Comparison of ENCODE assay signal across 8 mouse cellular contexts in the genomic region with DNA sequence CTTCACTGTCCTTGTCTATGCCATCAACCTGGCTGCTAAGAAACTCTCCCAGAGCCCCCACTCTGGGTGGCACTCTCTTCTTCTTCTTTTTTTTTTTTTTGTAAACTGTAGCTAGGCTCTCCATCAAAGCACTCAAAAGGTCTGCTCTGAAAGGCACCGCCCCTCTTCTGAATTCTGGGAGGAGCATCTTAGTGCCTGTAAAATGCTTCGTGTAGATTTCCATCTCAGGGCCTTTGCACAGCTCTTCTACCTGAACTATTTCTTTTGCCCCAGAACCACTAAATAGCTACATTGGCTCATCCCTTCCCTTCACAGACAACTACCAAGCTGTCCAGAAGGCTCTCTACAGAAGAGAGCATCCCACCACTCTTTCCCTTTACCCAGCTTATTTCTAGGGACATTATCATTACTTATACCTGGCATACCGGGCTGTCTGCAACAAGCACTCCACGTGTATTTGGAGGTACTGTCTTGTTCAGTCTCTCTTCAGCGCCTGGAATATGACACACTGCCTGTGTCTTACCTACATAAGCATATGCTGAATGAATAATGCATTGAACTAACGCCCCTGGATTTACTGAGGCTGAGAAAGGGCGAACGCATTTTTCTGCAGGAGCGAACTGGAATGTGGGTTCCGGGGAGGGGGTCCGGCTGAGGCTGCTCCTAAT. TPM values are rescaled to one million over a fixed set of nuclear protein-coding genes. Genes with fewer than 3 reads are reported as not detected.
DNase-seq lines count a peak whose midpoint lies in the region; ATAC-seq and TF ChIP-seq lines count a peak whose summit lies in the region.

No protein-coding gene starts in this region.

- H3K27me3 ChIP-seq in embryonic facial prominence, embryonic 11.5 days (ENCODE audit: control insufficient read depth, insufficient read depth, low read length), result no peaks in the 10 kb centered on the region
- H3K27me3 ChIP-seq in limb, embryonic 10.5 days (ENCODE audit: low read depth, poor library complexity, severe bottlenecking), result no peaks in the 10 kb centered on the region
- no peaks in the 10 kb centered on the region for H3K27me3 ChIP-seq in midbrain, postnatal 0 days (ENCODE audit: insufficient read depth, low read length)

- no peaks in the 10 kb centered on the region for H3K9me3 ChIP-seq in embryonic facial prominence, embryonic 11.5 days (replicated peaks; ENCODE audit: control insufficient read depth, low read length)
- H3K9me3 ChIP-seq in limb, embryonic 10.5 days (replicated peaks), result no peaks in the 10 kb centered on the region
- no peaks in the 10 kb centered on the region for H3K9me3 ChIP-seq in midbrain, postnatal 0 days (ENCODE audit: low read length)

- H3K27ac ChIP-seq in embryonic facial prominence, embryonic 11.5 days (replicated peaks; ENCODE audit: low read depth, low read length), result peak overlapping the region; percentile 59; the same call in 1 of the 2 replicates
- peak overlapping the region; percentile 93 for H3K27ac ChIP-seq in limb, embryonic 10.5 days
- peak overlapping the region; percentile 90 for H3K27ac ChIP-seq in midbrain, postnatal 0 days (ENCODE audit: low read depth, low read length)

- no peak for TF ChIP-seq CTCF in midbrain, postnatal 0 days (IDR thresholded peaks at IDR 0.05)

- H3K36me3 ChIP-seq in embryonic facial prominence, embryonic 11.5 days (replicated peaks; ENCODE audit: control insufficient read depth, insufficient read depth, low read depth, low read length), result no peaks in the 10 kb centered on the region
- peaks cover 30% of the 10 kb centered on the region for H3K36me3 ChIP-seq in limb, embryonic 10.5 days
- peaks cover 12% of the 10 kb centered on the region for H3K36me3 ChIP-seq in midbrain, postnatal 0 days (ENCODE audit: insufficient read depth, low read length)

- peaks cover 3% of the 10 kb centered on the region; the same call in 1 of the 2 replicates for H3K4me1 ChIP-seq in embryonic facial prominence, embryonic 11.5 days (ENCODE audit: control insufficient read depth, insufficient read depth, low read length)
- H3K4me1 ChIP-seq in limb, embryonic 10.5 days, result peaks cover 9% of the 10 kb centered on the region
- no peaks in the 10 kb centered on the region for H3K4me1 ChIP-seq in midbrain, postnatal 0 days (ENCODE audit: insufficient read depth, low read length)

- WGBS in embryonic facial prominence, embryonic 11.5 days, result 3% methylated on average over 11 of the region's 11 CpGs
- WGBS in limb, embryonic 10.5 days, result 2% methylated on average over 11 of the region's 11 CpGs
- WGBS in midbrain, postnatal 0 days, result under 1% methylated on average over 11 of the region's 11 CpGs

- ATAC-seq in embryonic facial prominence, embryonic 11.5 days (replicated peaks; ENCODE audit: insufficient number of reproducible peaks, low FRiP score, low TSS enrichment, low read depth), result no peak; the same call in 1 of the 2 replicates
- no peak for ATAC-seq in midbrain, postnatal 0 days (ENCODE audit: low FRiP score)

- peak; percentile 30 for DNase-seq in thymus, postnatal 14 days
- DNase-seq in thymus, postnatal 10 days (ENCODE audit: low spot score in 2 of 2), result no peak
- peak; percentile 29 for DNase-seq in embryonic facial prominence, embryonic 11.5 days (ENCODE audit: low spot score)
- no peak for DNase-seq in limb, embryonic 10.5 days (ENCODE audit: low spot score)
- no peak for DNase-seq in midbrain, postnatal 0 days (ENCODE audit: low spot score)
- no peak for DNase-seq in layer of hippocampus, postnatal 14 days (ENCODE audit: low spot score in 2 of 2)
- DNase-seq in right cerebral cortex, adult 18-20 months, result no peak
- no peak for DNase-seq in urinary bladder, adult 18-20 months (ENCODE audit: low spot score in 2 of 2)

- H3K9ac ChIP-seq in embryonic facial prominence, embryonic 11.5 days (replicated peaks; ENCODE audit: low read length), result peak overlapping the region; percentile 90
- H3K9ac ChIP-seq in midbrain, postnatal 0 days (replicated peaks; ENCODE audit: low read length, poor library complexity, severe bottlenecking), result peak overlapping the region; percentile 88

- peak overlapping the region; percentile 87 for H3K4me3 ChIP-seq in embryonic facial prominence, embryonic 11.5 days (ENCODE audit: low read depth, low read length)
- H3K4me3 ChIP-seq in limb, embryonic 10.5 days, result peak overlapping the region; percentile 91
- peak overlapping the region; percentile 74 for H3K4me3 ChIP-seq in midbrain, postnatal 0 days (ENCODE audit: low read depth, low read length)

- peak overlapping the region; percentile 81 for H3K4me2 ChIP-seq in embryonic facial prominence, embryonic 11.5 days (ENCODE audit: low read depth, low read length)
- H3K4me2 ChIP-seq in midbrain, postnatal 0 days (ENCODE audit: low read depth, low read length, poor library complexity, severe bottlenecking), result peak overlapping the region; percentile 70

RNA-seq across cellular contexts. Expression of a gene that starts 0.8 kb away (rescaled TPM):
- polyA plus RNA-seq in embryonic facial prominence, embryonic 11.5 days (2014; fragmentation: Nextera tagmentation; extraction: Ambion mirVana), result 89.6 and 90.9 TPM in 2 replicates
- 106 and 111 TPM in 2 replicates for polyA plus RNA-seq in limb, embryonic 10.5 days (2016; fragmentation: Nextera tagmentation; extraction: Ambion mirVana)
- total RNA-seq in midbrain, postnatal 0 days (2014; rRNA removed), result 67.4 and 78.3 TPM in 2 replicates
- polyA plus RNA-seq in midbrain, postnatal 0 days (2015; fragmentation: Nextera tagmentation; extraction: Ambion mirVana), result 96.3 and 107 TPM in 2 replicates
- total RNA-seq in layer of hippocampus, postnatal 14 days (2021), result 10 to 100 TPM; 41.9 to 43.7 TPM

RNA-seq across cellular contexts. Expression of a gene that starts 8.0 kb away (rescaled TPM):
- polyA plus RNA-seq in embryonic facial prominence, embryonic 11.5 days (2014; fragmentation: Nextera tagmentation; extraction: Ambion mirVana), result 10.1 and 12.8 TPM in 2 replicates
- polyA plus RNA-seq in limb, embryonic 10.5 days (2016; fragmentation: Nextera tagmentation; extraction: Ambion mirVana), result 9.9 and 15.0 TPM in 2 replicates
- total RNA-seq in midbrain, postnatal 0 days (2014; rRNA removed), result 1.8 and 5.7 TPM in 2 replicates
- 6.3 and 6.8 TPM in 2 replicates for polyA plus RNA-seq in midbrain, postnatal 0 days (2015; fragmentation: Nextera tagmentation; extraction: Ambion mirVana)
- 1 to 10 TPM; 4.8 to 5.7 TPM for total RNA-seq in layer of hippocampus, postnatal 14 days (2021)

RNA-seq across cellular contexts. Expression of a gene that starts 8.3 kb away (rescaled TPM):
- polyA plus RNA-seq in embryonic facial prominence, embryonic 11.5 days (2014; fragmentation: Nextera tagmentation; extraction: Ambion mirVana), result 10.4 and 11.8 TPM in 2 replicates
- 16.8 and 19.6 TPM in 2 replicates for polyA plus RNA-seq in limb, embryonic 10.5 days (2016; fragmentation: Nextera tagmentation; extraction: Ambion mirVana)
- total RNA-seq in midbrain, postnatal 0 days (2014; rRNA removed), result 10.4 and 12.9 TPM in 2 replicates
- polyA plus RNA-seq in midbrain, postnatal 0 days (2015; fragmentation: Nextera tagmentation; extraction: Ambion mirVana), result 24.2 and 25.2 TPM in 2 replicates
- 10 to 100 TPM; 29.7 to 30.1 TPM for total RNA-seq in layer of hippocampus, postnatal 14 days (2021)

RNA-seq across cellular contexts. Expression of a gene that starts 8.6 kb away (rescaled TPM):
- polyA plus RNA-seq in embryonic facial prominence, embryonic 11.5 days (2014; fragmentation: Nextera tagmentation; extraction: Ambion mirVana), result 3.5 and 3.9 TPM in 2 replicates
- polyA plus RNA-seq in limb, embryonic 10.5 days (2016; fragmentation: Nextera tagmentation; extraction: Ambion mirVana), result 4.0 and 4.7 TPM in 2 replicates
- 0.66 and 2.7 TPM in 2 replicates for total RNA-seq in midbrain, postnatal 0 days (2014; rRNA removed)
- polyA plus RNA-seq in midbrain, postnatal 0 days (2015; fragmentation: Nextera tagmentation; extraction: Ambion mirVana), result 2.9 TPM in 2 replicates
- total RNA-seq in layer of hippocampus, postnatal 14 days (2021), result 1 to 10 TPM; 3.2 to 4.8 TPM

RNA-seq across cellular contexts. Expression of a gene that starts 25.5 kb away (rescaled TPM):
- polyA plus RNA-seq in embryonic facial prominence, embryonic 11.5 days (2014; fragmentation: Nextera tagmentation; extraction: Ambion mirVana), result 432 and 435 TPM in 2 replicates
- 448 and 536 TPM in 2 replicates for polyA plus RNA-seq in limb, embryonic 10.5 days (2016; fragmentation: Nextera tagmentation; extraction: Ambion mirVana)
- total RNA-seq in midbrain, postnatal 0 days (2014; rRNA removed), result 605 and 614 TPM in 2 replicates
- polyA plus RNA-seq in midbrain, postnatal 0 days (2015; fragmentation: Nextera tagmentation; extraction: Ambion mirVana), result 227 and 260 TPM in 2 replicates
- 10 to 100 TPM; 45.9 to 49.9 TPM for total RNA-seq in layer of hippocampus, postnatal 14 days (2021)

Comparison
In these comparisons a context has a peak if more than half of its experiments do, and no peak if none do; other contexts are left out.
1. DNase-seq: peak in thymus, postnatal 14 days (single experiment) and embryonic facial prominence, embryonic 11.5 days (single experiment); none in thymus, postnatal 10 days (0 of 2), limb, embryonic 10.5 days (single experiment), midbrain, postnatal 0 days (single experiment), layer of hippocampus, postnatal 14 days (0 of 2), right cerebral cortex, adult 18-20 months (single experiment) and urinary bladder, adult 18-20 months (0 of 2).
2. Peak in every context shown above with its lines, with median percentiles within 50 percentile points of each other: H3K27ac ChIP-seq and H3K4me3 ChIP-seq.